Mouse (Mus musculus): ENCODE measurements around the gene C8g. TPM values are rescaled to one million over a fixed set of nuclear protein-coding genes. Genes with fewer than 3 reads are reported as not detected.

Gene C8g
- polyA plus RNA-seq, 1 experiment from 2014 or later, result 7.9 TPM

- Histone ChIP-seq H3K27ac (no peak overlapping the region), H3K9me3 (replicated peaks; ENCODE audit: low read length) (no peaks in the 10 kb centered on the region), H3K36me3 (ENCODE audit: insufficient read depth, low read length) (no peaks in the 10 kb centered on the region), H3K4me1 (replicated peaks; ENCODE audit: insufficient read depth, low read length) (peaks cover 7% of the 10 kb centered on the region), H3K4me3 (replicated peaks; ENCODE audit: low read depth, low read length) (no peak overlapping the region), H3K27me3 (ENCODE audit: insufficient read depth, low read length) (no peaks in the 10 kb centered on the region), H3K9ac (ENCODE audit: low read depth, low read length) (no peak overlapping the region), H3K4me2 (ENCODE audit: low read length) (no peak overlapping the region)
- WGBS, result 41% methylated on average over 4 of the region's 4 CpGs
- TF ChIP-seq CTCF (IDR thresholded peaks at IDR 0.05; ENCODE audit: low read depth), result peak; percentile 83
- DNase-seq (ENCODE audit: low spot score), result peak; percentile 62
- no peak for ATAC-seq (replicated peaks; ENCODE audit: low FRiP score, low read depth)
Measured at GRCm38 (mm10) chr2:25496462-25496861, 5.1 kb downstream of the C8g start.

GRCm38 (mm10) chr2:25493476-25493961 is 8.0 kb downstream of the C8g start, which contains the start of gene Lcn12:
Lcn12 (minus strand) TSS chr2:25493911.
- no peak for ATAC-seq (replicated peaks; ENCODE audit: low FRiP score, low read depth)
- 85% methylated on average over 5 of the region's 5 CpGs for WGBS
- H3K9me3 ChIP-seq (replicated peaks; ENCODE audit: low read length), result no peaks in the 10 kb centered on the region

GRCm38 (mm10) chr2:25492988-25493387 is 8.5 kb downstream of the C8g start:
- Histone ChIP-seq H3K36me3 (ENCODE audit: insufficient read depth, low read length) (no peaks in the 10 kb centered on the region), H3K4me2 (ENCODE audit: low read length) (no peak overlapping the region), H3K9ac (ENCODE audit: low read depth, low read length) (no peak overlapping the region), H3K27ac (no peak overlapping the region), H3K27me3 (ENCODE audit: insufficient read depth, low read length) (no peaks in the 10 kb centered on the region), H3K9me3 (replicated peaks; ENCODE audit: low read length) (no peaks in the 10 kb centered on the region), H3K4me1 (replicated peaks; ENCODE audit: insufficient read depth, low read length) (no peaks in the 10 kb centered on the region), H3K4me3 (replicated peaks; ENCODE audit: low read depth, low read length) (no peak overlapping the region)
- DNase-seq (ENCODE audit: low spot score), result no peak
- ATAC-seq (replicated peaks; ENCODE audit: low FRiP score, low read depth), result no peak
- no peak for TF ChIP-seq CTCF (IDR thresholded peaks at IDR 0.05; ENCODE audit: low read depth)
- WGBS, result 78% methylated on average over 5 of the region's 5 CpGs

More at GRCm38 (mm10) chr2:25493476-25493961, 8.0 kb downstream of the C8g start, which contains the start of gene Lcn12:
- TF ChIP-seq CTCF (IDR thresholded peaks at IDR 0.05; ENCODE audit: low read depth), result no peak
- H3K36me3 ChIP-seq (ENCODE audit: insufficient read depth, low read length), result no peaks in the 10 kb centered on the region
- DNase-seq (ENCODE audit: low spot score), result no peak
- no peaks in the 10 kb centered on the region for H3K27me3 ChIP-seq (ENCODE audit: insufficient read depth, low read length)
- H3K4me3 ChIP-seq (replicated peaks; ENCODE audit: low read depth, low read length), result no peak within 1 kb of the TSS
- no peak within 1 kb of the TSS for H3K27ac ChIP-seq
- H3K9ac ChIP-seq (ENCODE audit: low read depth, low read length), result no peak within 1 kb of the TSS
- H3K4me1 ChIP-seq (replicated peaks; ENCODE audit: insufficient read depth, low read length), result no peaks in the 10 kb centered on the region
- no peak within 1 kb of the TSS for H3K4me2 ChIP-seq (ENCODE audit: low read length)

- Histone ChIP-seq H3K4me2 (ENCODE audit: low read length) (no peak overlapping the region), H3K9ac (ENCODE audit: low read depth, low read length) (no peak overlapping the region), H3K27ac (no peak overlapping the region), H3K36me3 (ENCODE audit: insufficient read depth, low read length) (no peaks in the 10 kb centered on the region), H3K4me1 (replicated peaks; ENCODE audit: insufficient read depth, low read length) (no peaks in the 10 kb centered on the region), H3K9me3 (replicated peaks; ENCODE audit: low read length) (no peaks in the 10 kb centered on the region), H3K4me3 (replicated peaks; ENCODE audit: low read depth, low read length) (no peak overlapping the region), H3K27me3 (ENCODE audit: insufficient read depth, low read length) (no peaks in the 10 kb centered on the region; the same call in 1 of the 2 replicates)
- no peak for TF ChIP-seq CTCF (IDR thresholded peaks at IDR 0.05; ENCODE audit: low read depth)
- ATAC-seq (replicated peaks; ENCODE audit: low FRiP score, low read depth) (no peak), DNase-seq (ENCODE audit: low spot score) (no peak)
- 79% methylated on average over 7 of the region's 7 CpGs for WGBS
Measured at GRCm38 (mm10) chr2:25488671-25489068, 12.8 kb downstream of the C8g start.

DNA sequence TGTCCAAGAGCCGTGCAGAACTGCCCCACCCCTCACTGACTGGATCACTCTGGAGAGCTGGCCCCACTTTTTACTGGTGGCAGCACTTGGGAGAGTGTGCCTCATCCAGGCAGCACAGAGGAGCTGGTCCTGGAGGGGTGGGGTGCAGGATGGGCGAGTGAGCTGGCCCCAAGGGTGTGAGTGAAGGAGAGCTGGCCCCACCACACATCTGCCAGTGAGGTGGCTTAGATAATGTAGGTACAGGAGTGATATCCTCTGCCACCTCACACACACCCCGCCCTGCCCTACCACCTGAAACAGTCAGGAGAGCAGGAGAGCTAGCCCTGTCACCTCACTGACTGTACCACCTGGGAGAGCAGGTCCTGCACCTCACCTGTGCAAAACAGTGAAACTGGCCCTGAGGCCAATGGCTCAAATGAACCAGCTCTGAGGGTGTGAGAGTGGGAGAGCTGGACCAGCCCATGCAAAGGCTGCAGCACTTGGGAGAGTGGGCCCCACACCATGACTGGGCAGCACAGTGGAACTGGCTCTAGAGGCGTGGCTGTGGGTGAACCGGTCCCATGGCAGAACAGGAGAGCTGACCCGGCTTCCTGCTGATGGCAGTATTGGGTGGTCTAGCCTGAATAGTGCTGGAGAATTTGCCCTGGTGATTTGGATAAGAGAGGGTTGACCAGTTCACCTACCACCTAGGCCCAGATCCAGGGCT is 13.4 kb downstream of the C8g start:
- Histone ChIP-seq H3K9ac (ENCODE audit: low read depth, low read length) (no peak overlapping the region), H3K27me3 (ENCODE audit: insufficient read depth, low read length) (no peaks in the 10 kb centered on the region; the same call in 1 of the 2 replicates), H3K4me1 (replicated peaks; ENCODE audit: insufficient read depth, low read length) (no peaks in the 10 kb centered on the region), H3K9me3 (replicated peaks; ENCODE audit: low read length) (no peaks in the 10 kb centered on the region), H3K4me3 (replicated peaks; ENCODE audit: low read depth, low read length) (no peak overlapping the region), H3K36me3 (ENCODE audit: insufficient read depth, low read length) (no peaks in the 10 kb centered on the region), H3K4me2 (ENCODE audit: low read length) (no peak overlapping the region), H3K27ac (no peak overlapping the region)
- ATAC-seq (replicated peaks; ENCODE audit: low FRiP score, low read depth) (no peak), DNase-seq (ENCODE audit: low spot score) (no peak)
- no peak for TF ChIP-seq CTCF (IDR thresholded peaks at IDR 0.05; ENCODE audit: low read depth)
- 62% methylated on average over 6 of the region's 6 CpGs for WGBS

- ATAC-seq (replicated peaks; ENCODE audit: low FRiP score, low read depth) (0 out of 2 replicates have a peak, but pooled peaks have one; percentile 50), DNase-seq (ENCODE audit: low spot score) (no peak)
- TF ChIP-seq CTCF (IDR thresholded peaks at IDR 0.05; ENCODE audit: low read depth), result no peak
- no peaks in the 10 kb centered on the region for H3K4me1 ChIP-seq (replicated peaks; ENCODE audit: insufficient read depth, low read length)
- 58% methylated on average over 11 of the region's 11 CpGs for WGBS
- H3K27me3 ChIP-seq (ENCODE audit: insufficient read depth, low read length), result no peaks in the 10 kb centered on the region; the same call in 1 of the 2 replicates
- H3K9ac ChIP-seq (ENCODE audit: low read depth, low read length), result no peak overlapping the region
- no peaks in the 10 kb centered on the region for H3K36me3 ChIP-seq (ENCODE audit: insufficient read depth, low read length)
- H3K4me2 ChIP-seq (ENCODE audit: low read length), result no peak overlapping the region
- no peak overlapping the region for H3K4me3 ChIP-seq (replicated peaks; ENCODE audit: low read depth, low read length)
- H3K9me3 ChIP-seq (replicated peaks; ENCODE audit: low read length), result no peaks in the 10 kb centered on the region
- H3K27ac ChIP-seq, result no peak overlapping the region
Measured at GRCm38 (mm10) chr2:25484901-25485647, 16.4 kb downstream of the C8g start.
